Mouse (Mus musculus) intestine, embryonic 14.5 days (tissue): ENCODE results near the gene Kdm6b. TPM values are rescaled to one million over a fixed set of nuclear protein-coding genes. Genes with fewer than 3 reads are reported as not detected.

Source experiments
- ATAC-seq: fragments of 200-750 bp; cut with Nextera tagmentation; replicated peaks from 2 replicates; pipeline ENCODE4 v1.8.0; 2017; ENCODE audit warnings: low read depth, moderate number of reproducible peaks, moderate TSS enrichment, moderate library complexity; ENCODE audit not compliant: low FRiP score, low TSS enrichment
- DNase-seq: peaks from one replicate; pipeline ENCODE4 v3.0.0-alpha.2; 2018; ENCODE audit warnings: low spot score
- H3K27ac ChIP-seq: fragments of 300-500 bp; sonication (generic); 2 replicates; pipeline ENCODE4 v1.5.1; 2014; ENCODE audit warnings: low read depth, mild to moderate bottlenecking, control low read depth
- H3K27me3 ChIP-seq: fragments of 300-500 bp; sonication (generic); replicated peaks from 2 replicates; pipeline ENCODE4 v1.6.1; 2014; ENCODE audit warnings: low read length, control low read depth; ENCODE audit not compliant: control insufficient read depth, insufficient read depth
- H3K36me3 ChIP-seq: fragments of 300-500 bp; sonication (generic); 2 replicates; pipeline ENCODE4 v1.6.1; 2014; ENCODE audit warnings: low read length, control low read depth; ENCODE audit not compliant: control insufficient read depth, insufficient read depth
- H3K4me1 ChIP-seq: fragments of 300-500 bp; sonication (generic); replicated peaks from 2 replicates; pipeline ENCODE4 v1.6.1; 2014; ENCODE audit warnings: low read length, control low read depth, mixed read lengths; ENCODE audit not compliant: control insufficient read depth, insufficient read depth
- H3K4me2 ChIP-seq: fragments of 300-500 bp; sonication (generic); 2 replicates; pipeline ENCODE4 v1.6.1; 2014; ENCODE audit warnings: low read length
- H3K4me3 ChIP-seq: fragments of 300-500 bp; sonication (generic); 2 replicates; pipeline ENCODE4 v1.5.1; 2014; ENCODE audit warnings: low read depth, low read length, control low read depth, mixed read lengths
- H3K9ac ChIP-seq: fragments of 300-500 bp; sonication (generic); 2 replicates; pipeline ENCODE4 v1.6.1; 2014; ENCODE audit warnings: mild to moderate bottlenecking, low read length
- H3K9me3 ChIP-seq: fragments of 300-500 bp; sonication (generic); 2 replicates; pipeline ENCODE4 v1.6.1; 2016; ENCODE audit warnings: low read length, control low read depth; ENCODE audit not compliant: control insufficient read depth
- WGBS: fragments of 180-500 bp; shearing (Covaris S2); extraction: QIAGEN DNeasy Blood & Tissue Kit; methylation state at CpG from one replicate; pipeline ENCODE4 v1.1.7; 2014; 5-methylcytosine and 5-hydroxymethylcytosine counted together
- polyA plus RNA-seq: library from polyadenylated mRNA; unstranded; fragments of >200 nt; fragmentation: Nextera tagmentation; extraction: Ambion mirVana; gene quantifications from 2 replicates; pipeline ENCODE4 v1.2.1, GENCODE M21; 2014

Kdm6b gene
- polyA plus RNA-seq, 1 experiment from 2014 or later = 29.1 TPM

GRCm38 (mm10) chr11:69364376-69364775, 49.1 kb downstream of the Kdm6b start:
- 47% methylated on average over 8 of the region's 8 CpGs for WGBS
- H3K4me2 ChIP-seq = peak overlapping the region; percentile 64
- no peaks in the 10 kb centered on the region for H3K9me3 ChIP-seq
- ATAC-seq (no peak), DNase-seq (no peak)
- peaks cover 45% of the 10 kb centered on the region for H3K36me3 ChIP-seq
- peak overlapping the region; percentile 95 for H3K27ac ChIP-seq
- H3K27me3 ChIP-seq = no peaks in the 10 kb centered on the region
- no peak overlapping the region for H3K4me3 ChIP-seq
- H3K4me1 ChIP-seq = peaks cover 26% of the 10 kb centered on the region
- H3K9ac ChIP-seq = no peak overlapping the region

DNA sequence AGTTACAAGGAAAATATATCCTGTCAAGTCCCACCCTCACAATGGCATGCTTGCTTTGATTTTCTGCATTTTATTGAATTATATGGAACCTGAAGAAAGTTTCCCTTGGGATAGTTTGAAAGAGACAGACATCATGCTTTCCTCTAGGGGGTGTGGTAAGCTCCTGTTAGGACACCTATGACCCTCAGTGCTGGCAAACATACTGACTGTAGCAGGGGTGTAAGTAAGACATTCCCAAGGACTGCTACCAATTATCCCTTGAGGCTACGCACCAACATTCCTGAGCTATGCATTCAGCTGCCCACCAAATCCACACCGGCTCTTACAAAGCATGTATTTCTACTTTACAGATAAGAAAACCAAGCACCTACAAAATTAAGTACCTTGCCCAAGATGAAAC, 51.0 kb downstream of the Kdm6b start:
- no peak overlapping the region for H3K9ac ChIP-seq
- DNase-seq = no peak
- ATAC-seq = no peak
- no peak overlapping the region for H3K4me2 ChIP-seq
- H3K27me3 ChIP-seq = no peaks in the 10 kb centered on the region
- WGBS = 83% methylated on average over 2 of the region's 2 CpGs
- peaks cover 64% of the 10 kb centered on the region for H3K36me3 ChIP-seq
- H3K4me1 ChIP-seq = peaks cover 26% of the 10 kb centered on the region
- no peak overlapping the region for H3K27ac ChIP-seq
- no peaks in the 10 kb centered on the region for H3K9me3 ChIP-seq
- H3K4me3 ChIP-seq = no peak overlapping the region

DNA sequence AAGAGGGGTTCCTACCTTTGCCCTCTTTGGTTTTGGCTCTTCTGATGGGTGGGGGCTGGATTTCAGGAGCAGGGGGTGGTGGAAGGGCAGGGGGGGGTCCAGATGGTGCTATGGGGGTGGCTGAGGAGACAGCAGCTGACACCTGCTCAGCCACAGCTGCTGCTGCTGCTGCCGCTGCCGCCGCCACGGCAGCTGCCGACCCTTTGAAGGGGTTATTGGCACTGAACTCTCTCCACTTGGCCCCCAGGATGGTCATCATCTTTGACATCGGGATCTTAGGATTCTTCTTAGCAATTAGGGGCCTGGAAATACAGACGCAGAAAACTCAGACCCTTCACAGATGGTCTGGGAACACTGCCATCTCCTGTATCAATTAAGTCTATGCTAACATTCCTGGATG, 51.5 kb downstream of the Kdm6b start:
- DNase-seq = no peak
- Histone ChIP-seq H3K27ac (no peak overlapping the region), H3K36me3 (peaks cover 69% of the 10 kb centered on the region), H3K4me1 (peaks cover 24% of the 10 kb centered on the region), H3K4me2 (no peak overlapping the region), H3K27me3 (no peaks in the 10 kb centered on the region), H3K9me3 (no peaks in the 10 kb centered on the region), H3K9ac (no peak overlapping the region), H3K4me3 (no peak overlapping the region)
- 74% methylated on average over 7 of the region's 7 CpGs for WGBS
- ATAC-seq = no peak

DNA sequence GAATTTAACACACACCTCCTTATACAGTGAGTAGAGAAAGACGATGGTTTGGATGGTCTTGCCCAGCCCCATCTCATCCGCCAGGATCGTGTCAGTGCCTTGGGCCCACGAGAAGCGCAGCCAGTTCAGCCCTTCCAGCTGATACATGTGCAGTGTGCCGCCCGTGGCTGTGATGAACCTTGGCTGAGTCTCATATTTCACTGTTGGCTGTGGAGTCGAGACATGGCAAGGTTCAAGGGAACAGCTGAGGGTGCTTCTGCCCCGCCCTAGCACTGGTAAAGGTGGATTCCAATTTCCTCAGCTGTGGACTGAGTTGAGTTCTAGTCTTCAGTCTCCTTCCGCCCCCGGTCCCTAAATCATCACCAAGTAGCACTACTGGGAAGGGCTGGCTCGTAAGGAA, 55.8 kb downstream of the Kdm6b start:
- DNase-seq (no peak), ATAC-seq (no peak)
- Histone ChIP-seq H3K9me3 (no peaks in the 10 kb centered on the region), H3K4me3 (no peak overlapping the region), H3K4me2 (no peak overlapping the region), H3K27me3 (no peaks in the 10 kb centered on the region), H3K9ac (no peak overlapping the region), H3K4me1 (no peaks in the 10 kb centered on the region), H3K36me3 (peaks cover 100% of the 10 kb centered on the region), H3K27ac (no peak overlapping the region)
- 88% methylated on average over 12 of the region's 12 CpGs for whole genome bisulfite sequencing

DNA sequence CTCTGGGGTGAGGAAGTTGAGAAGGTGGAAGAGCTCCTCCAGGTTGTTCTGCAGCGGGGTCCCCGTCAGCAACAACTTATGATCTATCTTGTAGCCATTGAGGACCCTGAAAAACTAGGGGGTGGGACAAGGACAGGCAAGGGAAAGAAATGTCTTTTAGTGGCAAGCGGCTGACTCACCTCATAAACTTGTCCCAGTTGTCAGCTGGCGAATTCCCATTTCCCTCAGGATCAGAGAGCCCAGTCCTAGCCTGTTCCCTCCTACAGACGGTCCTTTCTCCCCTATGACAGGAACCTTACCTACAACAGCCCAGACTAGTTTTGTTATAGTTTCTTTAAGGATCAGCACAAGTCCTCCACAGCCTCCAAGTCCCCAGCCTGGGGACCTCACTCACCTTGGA, 56.9 kb downstream of the Kdm6b start:
- DNase-seq (no peak), ATAC-seq (no peak)
- no peak overlapping the region for H3K27ac ChIP-seq
- no peak overlapping the region for H3K4me3 ChIP-seq
- H3K4me1 ChIP-seq = no peaks in the 10 kb centered on the region
- no peaks in the 10 kb centered on the region for H3K27me3 ChIP-seq
- 92% methylated on average over 5 of the region's 5 CpGs for WGBS
- no peaks in the 10 kb centered on the region for H3K9me3 ChIP-seq
- H3K4me2 ChIP-seq = no peak overlapping the region
- peaks cover 100% of the 10 kb centered on the region for H3K36me3 ChIP-seq
- H3K9ac ChIP-seq = no peak overlapping the region

Other genes with a start within 250 kb of the Kdm6b start
- 0.13 and 0.15 TPM in 2 replicates for gene Alox8, start 215.8 kb downstream of the Kdm6b start, polyA plus RNA-seq
- 0.01 TPM in 1 of 2 replicates, not detected in the other for gene Gucy2e, start 176.6 kb downstream of the Kdm6b start, polyA plus RNA-seq
- gene Cntrob, start 89.9 kb downstream of the Kdm6b start, polyA plus RNA-seq = 15.5 and 17.4 TPM in 2 replicates
- gene Trappc1, start 89.7 kb downstream of the Kdm6b start, polyA plus RNA-seq = 155 and 160 TPM in 2 replicates
- gene Kcnab3, start 87.4 kb downstream of the Kdm6b start, polyA plus RNA-seq = 2.8 and 3.2 TPM in 2 replicates
- gene Rnf227, start 73.2 kb downstream of the Kdm6b start, polyA plus RNA-seq = 13.2 and 14.3 TPM in 2 replicates
- gene Chd3, start 44.3 kb downstream of the Kdm6b start, polyA plus RNA-seq = 52.4 and 62.3 TPM in 2 replicates
- gene Naa38, start 18.2 kb downstream of the Kdm6b start, polyA plus RNA-seq = 184 and 197 TPM in 2 replicates
- gene Cyb5d1, start 18.0 kb downstream of the Kdm6b start, polyA plus RNA-seq = 23.3 and 23.8 TPM in 2 replicates
- 34.8 and 38.4 TPM in 2 replicates for gene Tmem88, start 15.4 kb downstream of the Kdm6b start, polyA plus RNA-seq
- 0.98 and 1.9 TPM in 2 replicates for gene Dnah2, start 135.4 kb upstream of the Kdm6b start, polyA plus RNA-seq
- 4.0 and 4.9 TPM in 2 replicates for gene Efnb3, start 146.5 kb upstream of the Kdm6b start, polyA plus RNA-seq
- 26.8 and 31.8 TPM in 2 replicates for gene Wrap53, start 166.6 kb upstream of the Kdm6b start, polyA plus RNA-seq
- 176 and 192 TPM in 2 replicates for gene Trp53, start 166.7 kb upstream of the Kdm6b start, polyA plus RNA-seq
- gene Atp1b2, start 192.3 kb upstream of the Kdm6b start, polyA plus RNA-seq = 7.3 and 8.2 TPM in 2 replicates
- gene Shbg, start 204.2 kb upstream of the Kdm6b start, polyA plus RNA-seq = not detected in 2 replicates
- gene Sat2, start 208.3 kb upstream of the Kdm6b start, polyA plus RNA-seq = 16.8 and 18.1 TPM in 2 replicates
- gene Fxr2, start 219.3 kb upstream of the Kdm6b start, polyA plus RNA-seq = 22.6 and 23.0 TPM in 2 replicates
- gene Sox15, start 241.6 kb upstream of the Kdm6b start, polyA plus RNA-seq = 0.35 TPM in 1 of 2 replicates, not detected in the other
- gene Mpdu1, start 249.0 kb upstream of the Kdm6b start, polyA plus RNA-seq = 32.1 and 39.3 TPM in 2 replicates